Mouse (Mus musculus) spleen, postnatal 4 days (tissue): Measurements from ENCODE around the gene Mtch2.
"Not testable (repeated sequence)": the region's sequence is repeated elsewhere in the genome, so short reads cannot be mapped to it uniquely, and the experiment has no call there.

Source experiments
- DNase-seq, 2 experiments: peaks; one replicate each; pipeline ENCODE4 v3.0.0; 2022; ENCODE audit warnings: low spot score in 2 of 2

Mtch2 gene

GRCm38 (mm10) chr2:90864184-90864583 lies 17.2 kb downstream of the Mtch2 start:
- no peak for DNase-seq

GRCm38 (mm10) chr2:90866524-90866923 lies 19.6 kb downstream of the Mtch2 start:
- peak; percentile 81 to 93 for DNase-seq

- peak; percentile 42 to 65 for DNase-seq
Measured at GRCm38 (mm10) chr2:90870136-90870601, 23.2 kb downstream of the Mtch2 start.

- peak in 1 of 2 experiments; percentile 41 for DNase-seq
Measured at GRCm38 (mm10) chr2:90871180-90871961, 24.4 kb downstream of the Mtch2 start.

- no peak for DNase-seq
Measured at GRCm38 (mm10) chr2:90874025-90874424, 27.1 kb downstream of the Mtch2 start.

- DNase-seq = no peak
Measured at GRCm38 (mm10) chr2:90875239-90875638, 28.3 kb downstream of the Mtch2 start.

- DNase-seq = no peak
Measured at GRCm38 (mm10) chr2:90877584-90878259, 30.8 kb downstream of the Mtch2 start.

- DNase-seq = no peak
Measured at GRCm38 (mm10) chr2:90879419-90879818, 32.5 kb downstream of the Mtch2 start.

GRCm38 (mm10) chr2:90880144-90880785 lies 33.3 kb downstream of the Mtch2 start:
- DNase-seq = no peak

GRCm38 (mm10) chr2:90881824-90882223 lies 34.9 kb downstream of the Mtch2 start:
- no peak for DNase-seq

- DNase-seq = peak in 1 of 2 experiments; percentile 62
Measured at GRCm38 (mm10) chr2:90885218-90886041, 38.5 kb downstream of the Mtch2 start, which contains the start of gene C1qtnf4. Gene C1qtnf4 (plus strand): TSS chr2:90885860.

GRCm38 (mm10) chr2:90886436-90886835 lies 39.5 kb downstream of the Mtch2 start:
- DNase-seq = no peak

GRCm38 (mm10) chr2:90887627-90888026 lies 40.7 kb downstream of the Mtch2 start:
- no peak for DNase-seq

GRCm38 (mm10) chr2:90889550-90890548 lies 42.9 kb downstream of the Mtch2 start:
- peak; percentile 61 to 74 for DNase-seq

GRCm38 (mm10) chr2:90893673-90894298 lies 46.8 kb downstream of the Mtch2 start:
- peak in 1 of 2 experiments; percentile 34 for DNase-seq

- DNase-seq = not testable (repeated sequence)
Measured at GRCm38 (mm10) chr2:90894299-90894677, 47.3 kb downstream of the Mtch2 start.

GRCm38 (mm10) chr2:90903398-90903797 lies 56.4 kb downstream of the Mtch2 start:
- DNase-seq = no peak

GRCm38 (mm10) chr2:90904076-90904855 lies 57.3 kb downstream of the Mtch2 start, which contains the start of the genes Kbtbd4 and Ndufs3:
Gene Kbtbd4 (plus strand): TSS chr2:90904740.
Gene Ndufs3 (minus strand): TSS chr2:90904827.
- DNase-seq = peak; percentile 89 to 95

GRCm38 (mm10) chr2:90904856-90905224 lies 57.9 kb downstream of the Mtch2 start:
- no peak for DNase-seq
